Mouse (Mus musculus): ENCODE measurements around the gene Rai1.

The Rai1 gene

DNA sequence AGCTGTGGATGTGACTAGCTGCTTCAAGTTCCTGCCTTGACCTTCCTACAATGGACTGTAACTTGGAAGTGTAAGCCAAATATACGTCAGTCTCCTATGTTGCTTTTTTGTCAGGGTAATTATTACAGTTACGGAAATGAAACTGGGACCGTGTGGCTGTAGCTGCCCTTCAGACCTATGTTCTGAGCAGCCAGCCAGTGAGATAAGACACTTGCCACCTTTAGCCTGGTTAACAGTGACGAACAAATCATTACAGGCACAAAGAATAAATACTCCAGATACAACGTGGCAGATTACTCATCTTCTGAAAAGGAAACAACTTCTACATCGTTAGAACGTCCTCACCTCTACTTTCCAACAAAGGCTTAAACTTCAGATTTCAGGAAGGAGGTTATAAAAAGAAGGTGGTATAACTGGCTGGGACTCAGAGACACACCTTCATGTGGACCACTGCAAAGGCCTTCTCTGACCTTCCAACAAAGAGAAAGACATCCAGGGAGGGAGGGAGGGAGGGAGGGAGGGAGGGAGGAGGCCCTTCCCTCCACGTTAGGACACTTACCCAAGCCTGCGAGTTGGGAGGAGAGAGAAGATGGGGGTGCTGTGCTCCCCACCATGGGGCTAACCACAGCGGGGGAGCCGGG lies 139.8 kb downstream of the Rai1 start:
- intact Hi-C loops (cut with DNase I) = no loop called here

DNA sequence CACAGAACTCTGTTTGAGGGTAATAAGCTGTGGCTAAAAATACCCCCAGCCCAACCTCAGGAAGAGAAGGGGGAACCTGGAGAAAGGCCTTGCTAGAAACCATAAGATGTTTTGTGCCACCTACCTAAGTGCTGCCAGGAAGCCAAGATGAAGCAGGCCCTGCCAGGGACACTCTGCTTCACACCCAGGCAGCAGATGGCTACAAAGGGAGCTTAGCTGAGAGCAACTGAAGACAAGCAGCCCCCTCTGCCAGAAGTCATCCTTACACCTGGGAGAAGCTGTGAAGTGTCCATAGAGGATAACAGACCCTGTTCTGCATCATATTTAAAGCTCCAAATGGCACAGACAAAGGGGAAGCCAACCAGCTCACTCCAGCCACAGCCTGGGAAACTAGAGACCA lies 141.3 kb downstream of the Rai1 start:
- intact Hi-C loops (cut with DNase I) = no loop called here

DNA sequence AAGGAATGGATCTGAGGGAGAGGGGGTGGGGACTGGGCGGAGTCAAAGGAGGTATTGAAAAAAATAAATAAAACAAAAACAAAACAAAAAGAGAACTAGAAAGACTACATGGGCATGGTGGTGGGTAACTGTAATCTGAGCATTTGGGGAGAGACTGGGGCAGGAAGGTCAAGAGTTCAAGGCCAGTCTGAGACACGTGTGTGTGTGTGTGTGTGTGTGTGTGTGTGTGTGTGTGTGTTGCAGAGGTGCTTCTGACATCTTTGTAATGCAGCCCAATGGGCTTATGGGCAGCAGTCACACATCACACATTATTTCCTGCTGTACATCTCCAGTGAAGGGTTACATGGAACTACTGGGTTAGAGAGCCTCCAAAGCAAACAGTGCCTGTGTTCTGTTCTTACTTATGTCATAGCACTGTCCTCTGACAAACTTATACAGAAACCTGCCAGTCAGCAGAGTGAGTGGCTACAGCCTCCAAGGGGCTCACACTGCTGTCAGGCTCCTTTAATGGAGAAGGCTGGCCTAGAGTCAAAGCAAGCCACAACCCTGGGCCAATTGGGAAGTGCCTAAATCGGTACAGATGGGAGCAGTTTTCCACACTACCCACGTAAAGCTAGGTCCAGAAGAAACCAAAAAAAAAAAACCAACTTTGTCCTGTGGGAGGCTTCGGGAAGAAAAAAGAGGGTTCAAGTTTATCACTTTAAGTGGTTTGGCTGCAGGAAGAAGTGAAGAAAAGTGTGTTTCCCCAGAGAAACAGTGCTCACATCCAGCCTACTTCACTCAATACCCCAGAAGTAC lies 143.1 kb downstream of the Rai1 start:
- intact Hi-C loops (cut with DNase I) = no loop called here

Small RNA genes lying within 50 kb of the gene (microRNA-seq; reads per million reads assigned to microRNA genes)
- gene Mir6921 (0.80 to 1.5 reads per million in 2 experiments), gene Mir6922 (0.34 to 0.74 reads per million in 2 experiments)
